Mouse (Mus musculus) heart, adult 2 months (tissue): ENCODE data around the gene Lpcat2.

Experiments used
- CTCF ChIP-seq: fragments of 200-600 bp; IDR thresholded peaks from 2 replicates; pipeline ENCODE4 v1.8.1; 2022; ENCODE audit warnings: antibody characterized with exemption, mild to moderate bottlenecking, moderate library complexity
- EP300 ChIP-seq: fragments of 200-500 bp; IDR thresholded peaks from 2 replicates; pipeline ENCODE4 v1.6.1; 2011; ENCODE audit warnings: low read depth, low read length, control low read depth; ENCODE audit not compliant: insufficient read depth
- POLR2A ChIP-seq: fragments of 200-500 bp; IDR thresholded peaks from 2 replicates; pipeline ENCODE4 v1.6.1; 2011; ENCODE audit warnings: mild to moderate bottlenecking, low read depth, low read length, control low read depth; ENCODE audit not compliant: insufficient read depth

- TF ChIP-seq POLR2A = no peak
- TF ChIP-seq CTCF = no peak
- TF ChIP-seq EP300 = no peak
These were observed 20.2 kb upstream of the Lpcat2 start for GRCm38 (mm10) chr8:92834786-92835500.
